8 mouse cellular contexts compared by ENCODE assay signal in genomic region chr10:103443070-103443469, GRCm38 (mm10).
DNase-seq lines count a peak whose midpoint lies in the region; ATAC-seq and TF ChIP-seq lines count a peak whose summit lies in the region.

No protein-coding gene starts in this region.

- H3K4me1 ChIP-seq in heart, embryonic 10.5 days: no peaks in the 10 kb centered on the region
- no peaks in the 10 kb centered on the region for H3K4me1 ChIP-seq in embryonic facial prominence, embryonic 13.5 days
- H3K4me1 ChIP-seq in intestine, embryonic 14.5 days (replicated peaks; ENCODE audit: control insufficient read depth, insufficient read depth, low read length): no peaks in the 10 kb centered on the region
- H3K4me1 ChIP-seq in limb, embryonic 14.5 days (ENCODE audit: control insufficient read depth, insufficient read depth, low read length): 0 out of 2 replicates have a peak, but pooled peaks cover 2% of the 10 kb centered on the region
- no peaks in the 10 kb centered on the region for H3K4me1 ChIP-seq in neural tube, embryonic 12.5 days

- no peak overlapping the region for H3K4me3 ChIP-seq in heart, embryonic 10.5 days
- no peak overlapping the region for H3K4me3 ChIP-seq in embryonic facial prominence, embryonic 13.5 days
- no peak overlapping the region for H3K4me3 ChIP-seq in intestine, embryonic 14.5 days (ENCODE audit: low read depth, low read length)
- H3K4me3 ChIP-seq in limb, embryonic 14.5 days (replicated peaks; ENCODE audit: low read length): no peak overlapping the region
- no peak overlapping the region for H3K4me3 ChIP-seq in neural tube, embryonic 12.5 days

- H3K27ac ChIP-seq in heart, embryonic 10.5 days: no peak overlapping the region
- H3K27ac ChIP-seq in embryonic facial prominence, embryonic 13.5 days: no peak overlapping the region
- no peak overlapping the region for H3K27ac ChIP-seq in intestine, embryonic 14.5 days (ENCODE audit: low read depth)
- no peak overlapping the region for H3K27ac ChIP-seq in limb, embryonic 14.5 days (replicated peaks; ENCODE audit: low read depth, low read length)
- no peak overlapping the region for H3K27ac ChIP-seq in neural tube, embryonic 12.5 days

- DNase-seq in heart, adult 8-10 months (ENCODE audit: low spot score): peak; percentile 10
- DNase-seq in heart, embryonic 10.5 days (ENCODE audit: low spot score): no peak
- DNase-seq in WW6 (ENCODE audit: low read depth, low spot score): peak; percentile 20
- peak; percentile 61 for DNase-seq in intestine, embryonic 14.5 days (ENCODE audit: low spot score)
- peak; percentile 96 for DNase-seq in limb, embryonic 14.5 days (ENCODE audit: low spot score)
- no peak for DNase-seq in gastrocnemius, postnatal 14 days

- WGBS in heart, embryonic 10.5 days: 42% methylated on average over 3 of the region's 3 CpGs
- 44% methylated on average over 3 of the region's 3 CpGs for WGBS in embryonic facial prominence, embryonic 13.5 days
- WGBS in intestine, embryonic 14.5 days: 39% methylated on average over 3 of the region's 3 CpGs
- 30% methylated on average over 3 of the region's 3 CpGs for WGBS in limb, embryonic 14.5 days
- 40% methylated on average over 3 of the region's 3 CpGs for WGBS in neural tube, embryonic 12.5 days

- intact Hi-C loops in gastrocnemius, postnatal 14 days (cut with DNase I; ENCODE audit: low total_unique reads): no loop called here

- H3K27me3 ChIP-seq in heart, embryonic 10.5 days (ENCODE audit: insufficient read depth, poor library complexity, severe bottlenecking): no peaks in the 10 kb centered on the region
- H3K27me3 ChIP-seq in embryonic facial prominence, embryonic 13.5 days: no peaks in the 10 kb centered on the region
- no peaks in the 10 kb centered on the region for H3K27me3 ChIP-seq in intestine, embryonic 14.5 days (replicated peaks; ENCODE audit: control insufficient read depth, insufficient read depth, low read length)
- H3K27me3 ChIP-seq in limb, embryonic 14.5 days (ENCODE audit: control insufficient read depth, insufficient read depth, low read length): no peaks in the 10 kb centered on the region
- no peaks in the 10 kb centered on the region for H3K27me3 ChIP-seq in neural tube, embryonic 12.5 days (replicated peaks)

- TF ChIP-seq POLR2A in limb, embryonic 14.5 days (IDR thresholded peaks at IDR 0.05; ENCODE audit: borderline replicate concordance, extremely low read depth, insufficient read depth, insufficient read length): no peak

- ATAC-seq in embryonic facial prominence, embryonic 13.5 days (ENCODE audit: insufficient number of reproducible peaks, insufficient read depth, low FRiP score, low TSS enrichment, low read depth): 0 out of 2 replicates have a peak, but pooled peaks have one; percentile 56
- ATAC-seq in intestine, embryonic 14.5 days (replicated peaks; ENCODE audit: low FRiP score, low TSS enrichment, low read depth): peak; percentile 83; the same call in 1 of the 2 replicates
- peak; percentile 80 for ATAC-seq in limb, embryonic 14.5 days (ENCODE audit: low FRiP score, low read depth)
- ATAC-seq in neural tube, embryonic 12.5 days (ENCODE audit: low FRiP score, low read depth): peak; percentile 79

- no peak overlapping the region for H3K9ac ChIP-seq in embryonic facial prominence, embryonic 13.5 days
- no peak overlapping the region for H3K9ac ChIP-seq in intestine, embryonic 14.5 days (ENCODE audit: low read length)
- no peak overlapping the region for H3K9ac ChIP-seq in limb, embryonic 14.5 days (ENCODE audit: low read depth, low read length, severe bottlenecking)
- H3K9ac ChIP-seq in neural tube, embryonic 12.5 days: no peak overlapping the region

- H3K36me3 ChIP-seq in heart, embryonic 10.5 days: no peaks in the 10 kb centered on the region
- H3K36me3 ChIP-seq in embryonic facial prominence, embryonic 13.5 days: no peaks in the 10 kb centered on the region
- no peaks in the 10 kb centered on the region for H3K36me3 ChIP-seq in intestine, embryonic 14.5 days (ENCODE audit: control insufficient read depth, insufficient read depth, low read length)
- no peaks in the 10 kb centered on the region for H3K36me3 ChIP-seq in limb, embryonic 14.5 days (ENCODE audit: control insufficient read depth, insufficient read depth, low read length)
- no peaks in the 10 kb centered on the region for H3K36me3 ChIP-seq in neural tube, embryonic 12.5 days

- no peak overlapping the region for H3K4me2 ChIP-seq in embryonic facial prominence, embryonic 13.5 days
- no peak overlapping the region for H3K4me2 ChIP-seq in intestine, embryonic 14.5 days (ENCODE audit: low read length)
- H3K4me2 ChIP-seq in limb, embryonic 14.5 days (replicated peaks; ENCODE audit: low read depth, low read length, severe bottlenecking): no peak overlapping the region
- no peak overlapping the region for H3K4me2 ChIP-seq in neural tube, embryonic 12.5 days (replicated peaks)

- H3K9me3 ChIP-seq in heart, embryonic 10.5 days: no peaks in the 10 kb centered on the region
- no peaks in the 10 kb centered on the region for H3K9me3 ChIP-seq in embryonic facial prominence, embryonic 13.5 days
- H3K9me3 ChIP-seq in intestine, embryonic 14.5 days (ENCODE audit: control insufficient read depth, low read length): no peaks in the 10 kb centered on the region
- no peaks in the 10 kb centered on the region for H3K9me3 ChIP-seq in limb, embryonic 14.5 days (ENCODE audit: control insufficient read depth, low read length)
- no peaks in the 10 kb centered on the region for H3K9me3 ChIP-seq in neural tube, embryonic 12.5 days

Comparison
In these comparisons a context has a peak if more than half of its experiments do, and no peak if none do; other contexts are left out.
1. DNase-seq: peak in heart, adult 8-10 months (single experiment), WW6 (single experiment), intestine, embryonic 14.5 days (single experiment) and limb, embryonic 14.5 days (single experiment); none in heart, embryonic 10.5 days (single experiment) and gastrocnemius, postnatal 14 days (single experiment).
2. Peak in every context shown above with its lines, with median percentiles within 50 percentile points of each other: ATAC-seq.